Mouse (Mus musculus): ENCODE measurements at regions not wholly inside any gene's neighbourhood (a gene's known extent, or its start where the extent isn't known, plus 50 kb on each side); places are given as distances from the start of the nearest gene placed in this dataset.

- Histone ChIP-seq H3K9ac (no peak overlapping the region), H3K36me3 (no peaks in the 10 kb centered on the region), H3K9me3 (replicated peaks) (no peaks in the 10 kb centered on the region), H3K27ac (ENCODE audit: poor library complexity, severe bottlenecking) (no peak overlapping the region), H3K4me1 (replicated peaks) (no peaks in the 10 kb centered on the region), H3K4me3 (no peak overlapping the region), H3K4me2 (no peak overlapping the region), H3K27me3 (replicated peaks) (no peaks in the 10 kb centered on the region)
- no peak for ATAC-seq (ENCODE audit: insufficient number of reproducible peaks, low FRiP score)
- 73% methylated on average over 6 of the region's 6 CpGs for WGBS
Measured at GRCm38 (mm10) chr4:91028013-91028626, 372.5 kb downstream of the Elavl2 start.

DNA sequence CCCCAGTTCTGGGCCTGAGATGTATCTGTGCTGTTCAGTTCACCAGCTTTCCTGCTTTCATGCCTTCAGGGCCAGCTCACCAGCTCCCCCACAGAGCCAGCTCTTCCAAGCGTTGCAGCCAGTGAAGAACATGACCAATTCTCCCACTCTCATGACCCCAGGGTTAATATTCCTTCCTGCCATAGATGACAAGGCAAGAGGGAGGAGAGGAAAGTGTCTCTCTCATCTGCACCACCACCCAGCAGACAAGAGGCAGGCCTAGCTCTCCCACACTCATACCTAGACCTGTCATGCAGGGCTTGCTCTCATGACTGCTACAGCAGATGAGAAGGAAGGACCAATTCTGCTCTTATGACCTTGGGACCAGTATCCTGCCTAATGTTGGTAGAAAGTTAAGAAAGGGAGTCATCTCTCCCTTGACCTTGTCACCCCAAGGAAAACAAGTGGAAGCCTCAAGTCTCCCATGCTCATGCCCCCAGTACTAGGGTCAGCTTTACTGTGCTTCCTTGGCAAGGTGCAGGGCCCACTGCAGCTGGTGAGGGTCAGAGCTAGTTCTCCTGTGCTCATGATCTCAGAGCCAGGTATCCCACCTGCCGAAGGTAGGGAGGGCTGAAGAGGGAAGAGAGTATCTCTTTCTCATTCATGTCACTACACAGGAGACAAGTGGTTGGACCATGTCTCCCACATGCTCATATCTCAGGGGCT, 404.0 kb downstream of the Elavl2 start:
- H3K4me3 ChIP-seq: no peak overlapping the region
- no peaks in the 10 kb centered on the region for H3K4me1 ChIP-seq (replicated peaks)
- H3K9me3 ChIP-seq (replicated peaks): no peaks in the 10 kb centered on the region
- no peaks in the 10 kb centered on the region for H3K27me3 ChIP-seq (replicated peaks)
- 56% methylated on average over 2 of the region's 2 CpGs for WGBS
- H3K4me2 ChIP-seq: no peak overlapping the region
- ATAC-seq (ENCODE audit: insufficient number of reproducible peaks, low FRiP score): no peak
- H3K36me3 ChIP-seq: no peaks in the 10 kb centered on the region
- no peak overlapping the region for H3K9ac ChIP-seq
- H3K27ac ChIP-seq (ENCODE audit: poor library complexity, severe bottlenecking): no peak overlapping the region

GRCm38 (mm10) chr4:90964658-90965057, 435.9 kb downstream of the Elavl2 start:
- ATAC-seq (ENCODE audit: insufficient number of reproducible peaks, low FRiP score): no peak
- Histone ChIP-seq H3K9me3 (replicated peaks) (no peaks in the 10 kb centered on the region), H3K36me3 (no peaks in the 10 kb centered on the region), H3K4me2 (no peak overlapping the region), H3K9ac (no peak overlapping the region), H3K27me3 (replicated peaks) (no peaks in the 10 kb centered on the region), H3K4me1 (replicated peaks) (no peaks in the 10 kb centered on the region), H3K4me3 (no peak overlapping the region), H3K27ac (ENCODE audit: poor library complexity, severe bottlenecking) (no peak overlapping the region)
- WGBS: 28% methylated on average over 6 of the region's 6 CpGs

DNA sequence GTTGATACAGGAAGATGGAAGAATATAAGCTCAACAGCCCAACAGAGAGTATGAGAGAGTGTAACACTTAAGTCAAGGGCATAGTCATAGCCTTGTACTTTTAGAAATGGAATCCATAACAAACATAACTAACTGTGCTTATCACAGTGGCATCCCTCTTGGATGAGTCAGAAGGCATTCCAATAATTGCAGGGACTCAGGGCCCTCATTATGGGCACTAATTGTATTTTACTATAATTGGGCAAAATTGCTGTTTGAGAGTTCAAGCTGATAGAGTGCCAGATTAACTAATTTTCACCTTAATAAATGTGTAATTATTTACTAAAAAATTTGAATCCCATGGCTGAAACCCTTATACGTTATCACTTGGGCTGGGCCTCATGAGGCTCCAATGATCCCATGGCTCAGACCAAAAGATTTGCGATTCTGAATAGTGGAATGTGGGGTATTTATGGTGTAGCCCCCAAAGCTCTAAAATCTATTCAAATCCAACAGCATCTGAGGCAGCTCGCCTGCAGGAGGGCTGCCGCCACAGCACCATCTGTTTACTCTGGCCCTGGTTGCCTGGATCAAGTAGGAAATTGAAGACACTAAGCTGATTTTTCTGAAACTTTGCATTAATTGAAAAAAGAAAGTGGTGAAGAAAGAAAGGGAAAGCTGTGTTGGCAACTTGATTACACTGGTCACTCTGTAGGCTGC, 456.7 kb downstream of the Elavl2 start:
- Histone ChIP-seq H3K9me3 (replicated peaks) (no peaks in the 10 kb centered on the region; the same call in 1 of the 2 replicates), H3K9ac (no peak overlapping the region), H3K4me2 (no peak overlapping the region), H3K27me3 (replicated peaks) (no peaks in the 10 kb centered on the region), H3K36me3 (no peaks in the 10 kb centered on the region), H3K27ac (ENCODE audit: poor library complexity, severe bottlenecking) (no peak overlapping the region), H3K4me1 (replicated peaks) (no peaks in the 10 kb centered on the region), H3K4me3 (no peak overlapping the region)
- ATAC-seq (ENCODE audit: insufficient number of reproducible peaks, low FRiP score): no peak
- WGBS: 68% methylated on average over 4 of the region's 4 CpGs

DNA sequence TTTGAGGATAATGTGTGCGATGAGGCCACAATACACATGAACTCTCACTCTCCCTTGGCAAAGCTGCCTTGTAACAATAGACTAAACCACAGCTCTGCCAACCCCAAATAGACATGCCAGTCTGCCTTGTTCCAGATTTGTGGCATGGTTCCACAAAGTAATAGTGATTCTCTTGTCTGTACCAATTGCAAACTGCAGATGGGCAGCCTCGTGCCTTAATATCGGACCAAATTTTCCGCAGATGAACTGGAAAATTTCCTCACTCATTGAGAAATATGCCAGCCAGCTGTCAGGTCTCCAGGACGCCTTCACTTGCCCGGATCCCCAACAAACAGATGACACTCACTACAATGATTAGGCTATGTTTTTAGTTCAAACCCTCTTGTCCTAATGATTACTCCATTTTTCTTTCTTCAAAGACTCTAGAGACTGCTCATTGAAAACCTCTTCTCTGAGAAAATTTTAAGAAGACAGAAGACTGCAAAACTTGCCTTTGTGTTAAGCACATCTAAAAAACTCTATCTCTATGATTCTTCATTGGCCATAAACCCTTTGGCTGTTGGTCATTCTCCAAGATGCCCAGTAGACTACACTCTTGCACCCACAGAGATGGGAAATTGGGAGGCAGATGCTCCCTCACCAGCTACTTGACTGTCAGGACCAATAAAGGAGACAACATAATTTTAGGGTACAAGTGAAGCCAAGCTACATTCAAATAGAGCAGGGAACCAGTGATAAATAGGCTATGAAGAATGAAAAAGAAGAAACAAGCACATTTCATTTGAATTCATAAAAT, 483.1 kb downstream of the Elavl2 start:
- no peak for ATAC-seq (ENCODE audit: insufficient number of reproducible peaks, low FRiP score)
- Histone ChIP-seq H3K36me3 (no peaks in the 10 kb centered on the region), H3K9ac (no peak overlapping the region), H3K27me3 (replicated peaks) (no peaks in the 10 kb centered on the region), H3K4me3 (no peak overlapping the region), H3K27ac (ENCODE audit: poor library complexity, severe bottlenecking) (no peak overlapping the region), H3K4me1 (replicated peaks) (no peaks in the 10 kb centered on the region), H3K4me2 (no peak overlapping the region), H3K9me3 (replicated peaks) (no peaks in the 10 kb centered on the region)
- WGBS: 78% methylated on average over 6 of the region's 6 CpGs

GRCm38 (mm10) chr4:90906311-90906710, 494.3 kb downstream of the Elavl2 start:
- Histone ChIP-seq H3K4me3 (no peak overlapping the region), H3K9ac (no peak overlapping the region), H3K36me3 (no peaks in the 10 kb centered on the region), H3K4me2 (no peak overlapping the region), H3K27ac (ENCODE audit: poor library complexity, severe bottlenecking) (no peak overlapping the region), H3K27me3 (replicated peaks) (no peaks in the 10 kb centered on the region), H3K4me1 (replicated peaks) (no peaks in the 10 kb centered on the region), H3K9me3 (replicated peaks) (no peaks in the 10 kb centered on the region)
- WGBS: 76% methylated on average over 1 of the region's 1 CpGs
- no peak for ATAC-seq (ENCODE audit: insufficient number of reproducible peaks, low FRiP score)

DNA sequence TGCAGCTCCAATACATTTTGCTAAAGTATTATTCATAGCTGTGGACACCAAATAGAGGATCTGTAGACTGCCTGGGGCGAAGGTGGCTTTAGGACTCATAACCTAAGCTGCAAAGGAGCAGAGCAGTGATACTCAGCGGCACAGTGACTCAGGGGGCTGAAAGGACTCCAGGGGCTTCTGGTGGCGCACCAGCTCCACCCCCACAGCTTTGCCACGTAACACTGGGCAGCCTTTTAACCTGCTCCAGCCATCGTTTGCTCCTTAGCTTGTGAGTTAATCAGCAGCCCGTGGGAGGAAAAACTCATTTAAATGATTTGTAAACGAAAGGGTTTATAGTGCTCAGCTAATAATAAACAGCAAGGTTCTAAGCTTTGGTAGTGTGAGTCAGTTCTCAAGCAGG, 532.4 kb downstream of the Elavl2 start:
- Histone ChIP-seq H3K27ac (ENCODE audit: poor library complexity, severe bottlenecking) (no peak overlapping the region), H3K4me1 (replicated peaks) (no peaks in the 10 kb centered on the region), H3K9ac (no peak overlapping the region), H3K27me3 (replicated peaks) (no peaks in the 10 kb centered on the region), H3K36me3 (no peaks in the 10 kb centered on the region), H3K9me3 (replicated peaks) (no peaks in the 10 kb centered on the region), H3K4me3 (no peak overlapping the region), H3K4me2 (no peak overlapping the region)
- ATAC-seq (ENCODE audit: insufficient number of reproducible peaks, low FRiP score): no peak
- WGBS: 50% methylated on average over 7 of the region's 7 CpGs

DNA sequence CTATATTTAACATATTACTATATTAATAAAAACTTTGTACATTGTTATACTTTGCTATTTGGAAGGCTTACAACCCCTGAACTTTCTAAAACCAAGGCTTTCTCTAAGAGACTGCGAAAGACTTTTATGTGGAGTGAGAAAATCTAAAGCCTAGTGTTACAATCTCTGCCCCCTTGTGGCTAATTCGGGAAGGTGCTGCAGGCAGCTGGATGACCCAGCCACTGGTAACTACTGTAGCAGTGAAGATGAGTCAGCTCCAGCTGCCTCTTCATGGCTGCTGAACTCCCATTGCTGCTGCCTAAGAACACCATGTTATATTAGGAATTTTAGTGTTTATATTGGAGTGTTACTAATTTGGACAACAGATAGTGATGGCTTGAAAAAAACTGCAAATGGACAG, 539.7 kb downstream of the Elavl2 start:
- H3K27me3 ChIP-seq (replicated peaks): no peaks in the 10 kb centered on the region
- no peak for ATAC-seq (ENCODE audit: insufficient number of reproducible peaks, low FRiP score)
- no peaks in the 10 kb centered on the region for H3K9me3 ChIP-seq (replicated peaks)
- H3K36me3 ChIP-seq: no peaks in the 10 kb centered on the region
- no peak overlapping the region for H3K4me2 ChIP-seq
- H3K4me1 ChIP-seq (replicated peaks): no peaks in the 10 kb centered on the region
- H3K9ac ChIP-seq: no peak overlapping the region
- H3K27ac ChIP-seq (ENCODE audit: poor library complexity, severe bottlenecking): no peak overlapping the region
- no peak overlapping the region for H3K4me3 ChIP-seq
- WGBS: 41% methylated on average over 2 of the region's 2 CpGs

DNA sequence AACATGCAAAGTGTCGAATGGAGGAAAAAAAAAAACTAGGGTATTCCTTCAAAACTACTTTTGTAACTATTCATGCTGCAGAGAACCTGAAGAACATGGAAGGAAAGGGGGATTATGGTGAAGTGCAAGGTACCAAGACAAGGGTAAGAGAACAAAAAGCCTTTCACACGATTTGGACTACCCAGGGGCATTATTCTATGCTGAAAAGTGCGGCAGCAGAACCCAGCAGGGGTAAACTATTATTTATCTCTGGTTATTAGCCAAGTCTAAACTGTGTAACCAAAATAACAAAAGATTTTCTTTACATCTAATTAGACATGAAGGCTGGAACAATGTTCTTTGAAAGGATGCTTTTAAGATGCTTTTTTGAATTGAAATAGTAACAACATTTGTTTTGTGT, 560.8 kb downstream of the Elavl2 start:
- Histone ChIP-seq H3K27ac (ENCODE audit: poor library complexity, severe bottlenecking) (no peak overlapping the region), H3K27me3 (replicated peaks) (no peaks in the 10 kb centered on the region), H3K9ac (no peak overlapping the region), H3K4me1 (replicated peaks) (no peaks in the 10 kb centered on the region), H3K4me2 (no peak overlapping the region), H3K9me3 (replicated peaks) (no peaks in the 10 kb centered on the region), H3K4me3 (no peak overlapping the region), H3K36me3 (no peaks in the 10 kb centered on the region)
- no peak for ATAC-seq (ENCODE audit: insufficient number of reproducible peaks, low FRiP score)
- whole genome bisulfite sequencing: 68% methylated on average over 3 of the region's 3 CpGs

GRCm38 (mm10) chr4:90799078-90799477, 580.5 kb downstream of the Zfp352 start:
- Histone ChIP-seq H3K4me1 (replicated peaks) (no peaks in the 10 kb centered on the region), H3K36me3 (no peaks in the 10 kb centered on the region), H3K4me2 (no peak overlapping the region), H3K4me3 (no peak overlapping the region), H3K9me3 (replicated peaks) (no peaks in the 10 kb centered on the region), H3K27ac (ENCODE audit: poor library complexity, severe bottlenecking) (no peak overlapping the region), H3K9ac (no peak overlapping the region), H3K27me3 (replicated peaks) (no peaks in the 10 kb centered on the region)
- 74% methylated on average over 1 of the region's 1 CpGs for WGBS
- no peak for ATAC-seq (ENCODE audit: insufficient number of reproducible peaks, low FRiP score)

GRCm38 (mm10) chr4:90798637-90799036, 580.0 kb downstream of the Zfp352 start:
- H3K36me3 ChIP-seq: no peaks in the 10 kb centered on the region
- ATAC-seq (ENCODE audit: insufficient number of reproducible peaks, low FRiP score): no peak
- H3K4me2 ChIP-seq: no peak overlapping the region
- no peaks in the 10 kb centered on the region for H3K4me1 ChIP-seq (replicated peaks)
- H3K27ac ChIP-seq (ENCODE audit: poor library complexity, severe bottlenecking): no peak overlapping the region
- no peak overlapping the region for H3K4me3 ChIP-seq
- no peak overlapping the region for H3K9ac ChIP-seq
- WGBS: 72% methylated on average over 3 of the region's 3 CpGs
- H3K9me3 ChIP-seq (replicated peaks): no peaks in the 10 kb centered on the region
- no peaks in the 10 kb centered on the region for H3K27me3 ChIP-seq (replicated peaks)

All from heart, embryonic 12.5 days (tissue).